8 mouse cellular contexts compared by ENCODE assay signal in genomic region chr7:78895021-78895652, GRCm38 (mm10). TPM values are rescaled to one million over a fixed set of nuclear protein-coding genes. Genes with fewer than 3 reads are reported as not detected.
DNase-seq lines count a peak whose midpoint lies in the region; ATAC-seq and TF ChIP-seq lines count a peak whose summit lies in the region.

No protein-coding gene starts in this region.

- DNase-seq in lung, embryonic 14.5 days, result no peak
- DNase-seq in lung, postnatal 10 days, result no peak
- no peak for DNase-seq in adrenal gland, postnatal 4 days (ENCODE audit: low spot score in 2 of 2)
- DNase-seq in spleen, postnatal 4 days (ENCODE audit: low spot score in 2 of 2), result no peak
- DNase-seq in adrenal gland, adult 2 months, result no peak

- no peaks in the 10 kb centered on the region for H3K9me3 ChIP-seq in lung, embryonic 14.5 days (ENCODE audit: low read depth, low read length)
- H3K9me3 ChIP-seq in embryonic facial prominence, embryonic 13.5 days, result no peaks in the 10 kb centered on the region
- no peaks in the 10 kb centered on the region for H3K9me3 ChIP-seq in intestine, embryonic 16.5 days (ENCODE audit: control insufficient read depth, low read length)
- no peaks in the 10 kb centered on the region for H3K9me3 ChIP-seq in neural tube, embryonic 12.5 days

- WGBS in lung, embryonic 14.5 days, result 56% methylated on average over 13 of the region's 13 CpGs
- WGBS in embryonic facial prominence, embryonic 13.5 days, result 57% methylated on average over 13 of the region's 13 CpGs
- WGBS in intestine, embryonic 16.5 days, result 49% methylated on average over 13 of the region's 13 CpGs
- WGBS in neural tube, embryonic 12.5 days, result 61% methylated on average over 13 of the region's 13 CpGs

- H3K4me3 ChIP-seq in lung, embryonic 14.5 days (ENCODE audit: low read depth, low read length), result peak overlapping the region; percentile 90
- H3K4me3 ChIP-seq in embryonic facial prominence, embryonic 13.5 days, result peak overlapping the region; percentile 97
- peak overlapping the region; percentile 76 for H3K4me3 ChIP-seq in intestine, embryonic 16.5 days (ENCODE audit: low read length)
- H3K4me3 ChIP-seq in neural tube, embryonic 12.5 days, result peak overlapping the region; percentile 90

- peaks cover 6% of the 10 kb centered on the region for H3K4me1 ChIP-seq in lung, embryonic 14.5 days (ENCODE audit: insufficient read depth)
- H3K4me1 ChIP-seq in embryonic facial prominence, embryonic 13.5 days, result peaks cover 20% of the 10 kb centered on the region
- H3K4me1 ChIP-seq in intestine, embryonic 16.5 days (ENCODE audit: control insufficient read depth, insufficient read depth, low read length), result peaks cover 16% of the 10 kb centered on the region
- peaks cover 17% of the 10 kb centered on the region for H3K4me1 ChIP-seq in neural tube, embryonic 12.5 days

- ATAC-seq in lung, embryonic 14.5 days (ENCODE audit: insufficient read depth), result no peak
- ATAC-seq in embryonic facial prominence, embryonic 13.5 days (ENCODE audit: insufficient number of reproducible peaks, insufficient read depth, low FRiP score, low TSS enrichment, low read depth), result no peak
- no peak for ATAC-seq in intestine, embryonic 16.5 days
- ATAC-seq in neural tube, embryonic 12.5 days (ENCODE audit: low FRiP score, low read depth), result no peak

- 0 out of 2 replicates have a peak, but pooled peaks cover 4% of the 10 kb centered on the region for H3K36me3 ChIP-seq in lung, embryonic 14.5 days (ENCODE audit: insufficient read depth)
- peaks cover 11% of the 10 kb centered on the region; the same call in 1 of the 2 replicates for H3K36me3 ChIP-seq in embryonic facial prominence, embryonic 13.5 days
- H3K36me3 ChIP-seq in intestine, embryonic 16.5 days (ENCODE audit: control insufficient read depth, insufficient read depth, low read length), result peaks cover 5% of the 10 kb centered on the region; the same call in 1 of the 2 replicates
- H3K36me3 ChIP-seq in neural tube, embryonic 12.5 days, result no peaks in the 10 kb centered on the region; the same call in 1 of the 2 replicates

- H3K27me3 ChIP-seq in lung, embryonic 14.5 days (ENCODE audit: insufficient read depth, low read length), result no peaks in the 10 kb centered on the region
- peaks cover 4% of the 10 kb centered on the region for H3K27me3 ChIP-seq in embryonic facial prominence, embryonic 13.5 days
- no peaks in the 10 kb centered on the region for H3K27me3 ChIP-seq in intestine, embryonic 16.5 days (replicated peaks; ENCODE audit: control insufficient read depth, insufficient read depth, low read length)
- H3K27me3 ChIP-seq in neural tube, embryonic 12.5 days (replicated peaks), result no peaks in the 10 kb centered on the region

- H3K9ac ChIP-seq in lung, embryonic 14.5 days, result peak overlapping the region; percentile 24; the same call in 1 of the 2 replicates
- H3K9ac ChIP-seq in embryonic facial prominence, embryonic 13.5 days, result peak overlapping the region; percentile 67
- H3K9ac ChIP-seq in intestine, embryonic 16.5 days (ENCODE audit: low read depth, low read length), result 0 out of 2 replicates have a peak overlapping the region, but pooled peaks have one; percentile 46
- H3K9ac ChIP-seq in neural tube, embryonic 12.5 days, result peak overlapping the region; percentile 71; the same call in 1 of the 2 replicates

- no peak for TF ChIP-seq CTCF in lung, embryonic 14.5 days (IDR thresholded peaks at IDR 0.05; ENCODE audit: low read depth)

- no peak overlapping the region for H3K27ac ChIP-seq in lung, embryonic 14.5 days (ENCODE audit: low read depth)
- H3K27ac ChIP-seq in embryonic facial prominence, embryonic 13.5 days, result 0 out of 2 replicates have a peak overlapping the region, but pooled peaks have one; percentile 49
- H3K27ac ChIP-seq in intestine, embryonic 16.5 days (ENCODE audit: low read length), result no peak overlapping the region
- H3K27ac ChIP-seq in neural tube, embryonic 12.5 days, result no peak overlapping the region

- peak overlapping the region; percentile 60 for H3K4me2 ChIP-seq in lung, embryonic 14.5 days
- H3K4me2 ChIP-seq in embryonic facial prominence, embryonic 13.5 days, result peak overlapping the region; percentile 93
- peak overlapping the region; percentile 59 for H3K4me2 ChIP-seq in intestine, embryonic 16.5 days (ENCODE audit: low read depth, low read length)
- peak overlapping the region; percentile 88 for H3K4me2 ChIP-seq in neural tube, embryonic 12.5 days (replicated peaks)

RNA-seq across cellular contexts. Expression of gene Aen, which starts 0.5 kb away (rescaled TPM):
- 36.7 and 44.2 TPM in 2 replicates for polyA plus RNA-seq in lung, embryonic 14.5 days (2014; fragmentation: Nextera tagmentation; extraction: Ambion mirVana)
- polyA plus RNA-seq in embryonic facial prominence, embryonic 13.5 days (2015; fragmentation: Nextera tagmentation; extraction: Ambion mirVana), result 33.8 and 41.8 TPM in 2 replicates
- polyA plus RNA-seq in intestine, embryonic 16.5 days (2015; fragmentation: Nextera tagmentation; extraction: Ambion mirVana), result 29.9 and 33.5 TPM in 2 replicates
- 47.6 and 48.0 TPM in 2 replicates for polyA plus RNA-seq in neural tube, embryonic 12.5 days (2016; fragmentation: Nextera tagmentation; extraction: Ambion mirVana)
- total RNA-seq in adrenal gland, postnatal 4 days (2021), result 10 to 100 TPM; 33.0 to 33.7 TPM
- 10 to 100 TPM; 36.7 to 41.4 TPM for total RNA-seq in adrenal gland, adult 2 months (2021)
- 22.9 and 33.3 TPM in 2 replicates for polyA plus RNA-seq in adrenal gland, adult 2 months (2012; rRNA removed)

RNA-seq across cellular contexts. Expression of gene Isg20, which starts 18.1 kb away (rescaled TPM):
- 2.8 and 4.0 TPM in 2 replicates for polyA plus RNA-seq in lung, embryonic 14.5 days (2014; fragmentation: Nextera tagmentation; extraction: Ambion mirVana)
- polyA plus RNA-seq in embryonic facial prominence, embryonic 13.5 days (2015; fragmentation: Nextera tagmentation; extraction: Ambion mirVana), result 0.49 and 1.4 TPM in 2 replicates
- polyA plus RNA-seq in intestine, embryonic 16.5 days (2015; fragmentation: Nextera tagmentation; extraction: Ambion mirVana), result 4.3 and 6.8 TPM in 2 replicates
- polyA plus RNA-seq in neural tube, embryonic 12.5 days (2016; fragmentation: Nextera tagmentation; extraction: Ambion mirVana), result 0.38 and 0.41 TPM in 2 replicates
- 10 to 100 TPM in 1 of 2 experiments, 1 to 10 TPM in 1; 7.4 to 13.7 TPM for total RNA-seq in adrenal gland, postnatal 4 days (2021)
- total RNA-seq in adrenal gland, adult 2 months (2021), result 10 to 100 TPM in 1 of 2 experiments, 1 to 10 TPM in 1; 5.7 to 12.1 TPM
- polyA plus RNA-seq in adrenal gland, adult 2 months (2012; rRNA removed), result 6.9 and 9.5 TPM in 2 replicates

RNA-seq across cellular contexts. Expression of gene Det1, which starts 48.1 kb away (rescaled TPM):
- 19.7 and 22.0 TPM in 2 replicates for polyA plus RNA-seq in lung, embryonic 14.5 days (2014; fragmentation: Nextera tagmentation; extraction: Ambion mirVana)
- polyA plus RNA-seq in embryonic facial prominence, embryonic 13.5 days (2015; fragmentation: Nextera tagmentation; extraction: Ambion mirVana), result 21.5 and 22.4 TPM in 2 replicates
- polyA plus RNA-seq in intestine, embryonic 16.5 days (2015; fragmentation: Nextera tagmentation; extraction: Ambion mirVana), result 11.9 and 15.2 TPM in 2 replicates
- polyA plus RNA-seq in neural tube, embryonic 12.5 days (2016; fragmentation: Nextera tagmentation; extraction: Ambion mirVana), result 19.7 TPM in 2 replicates
- 10 to 100 TPM; 13.2 to 14.0 TPM for total RNA-seq in adrenal gland, postnatal 4 days (2021)
- 10 to 100 TPM; 13.0 to 13.3 TPM for total RNA-seq in adrenal gland, adult 2 months (2021)
- 14.0 and 14.4 TPM in 2 replicates for polyA plus RNA-seq in adrenal gland, adult 2 months (2012; rRNA removed)
